Mouse (Mus musculus) limb, embryonic 11.5 days (tissue): ENCODE results near the gene Lpxn. TPM values are rescaled to one million over a fixed set of nuclear protein-coding genes. Genes with fewer than 3 reads are reported as not detected.
A peak's percentile ranks its signal among the peaks of the same experiment; 100 is the strongest.

ENCODE experiments used
- ATAC-seq: fragments of 200-750 bp; cut with Nextera tagmentation; 2 replicates; pipeline ENCODE4 v1.8.0; 2017; ENCODE audit warnings: low read depth; ENCODE audit not compliant: insufficient number of reproducible peaks, low FRiP score, low TSS enrichment
- DNase-seq: peaks from one replicate; pipeline ENCODE4 v3.0.0-alpha.2; 2015; ENCODE audit warnings: low spot score
- H3K27ac ChIP-seq: fragments of 300-500 bp; sonication (generic); replicated peaks from 2 replicates; pipeline ENCODE4 v1.5.1; 2014; ENCODE audit warnings: low read depth, mild to moderate bottlenecking, low read length
- H3K27me3 ChIP-seq: fragments of 300-500 bp; sonication (generic); 2 replicates; pipeline ENCODE4 v1.6.1; 2014; ENCODE audit warnings: mild to moderate bottlenecking, low read length, mixed read lengths; ENCODE audit not compliant: control insufficient read depth, insufficient read depth
- H3K36me3 ChIP-seq: fragments of 300-500 bp; sonication (generic); 2 replicates; pipeline ENCODE4 v1.6.1; 2014; ENCODE audit warnings: mild to moderate bottlenecking, low read length, moderate library complexity, mixed read lengths; ENCODE audit not compliant: control insufficient read depth, insufficient read depth
- H3K4me1 ChIP-seq: fragments of 300-500 bp; sonication (generic); 2 replicates; pipeline ENCODE4 v1.6.1; 2014; ENCODE audit warnings: low read length, mixed read lengths; ENCODE audit not compliant: control insufficient read depth, insufficient read depth
- H3K4me2 ChIP-seq: fragments of 300-500 bp; sonication (generic); 2 replicates; pipeline ENCODE4 v1.6.1; 2014; ENCODE audit warnings: low read depth, mild to moderate bottlenecking, moderate library complexity; ENCODE audit not compliant: severe bottlenecking
- H3K4me3 ChIP-seq: fragments of 300-500 bp; sonication (generic); 2 replicates; pipeline ENCODE4 v1.5.1; 2014; ENCODE audit warnings: low read depth, low read length
- H3K9ac ChIP-seq: fragments of 300-500 bp; sonication (generic); 2 replicates; pipeline ENCODE4 v1.6.1; 2014; ENCODE audit warnings: mild to moderate bottlenecking, low read length
- H3K9me3 ChIP-seq: fragments of 300-500 bp; sonication (generic); 2 replicates; pipeline ENCODE4 v1.6.1; 2016; ENCODE audit warnings: low read length; ENCODE audit not compliant: control insufficient read depth
- WGBS: fragments of 180-500 bp; shearing (Covaris S2); extraction: QIAGEN DNeasy Blood & Tissue Kit; methylation state at CpG from one replicate; pipeline ENCODE4 v1.1.7; 2014; 5-methylcytosine and 5-hydroxymethylcytosine counted together
- polyA plus RNA-seq: library from polyadenylated mRNA; unstranded; fragments of >200 nt; fragmentation: Nextera tagmentation; extraction: Ambion mirVana; gene quantifications from 2 replicates; pipeline ENCODE4 v1.2.1, GENCODE M21; 2014

Gene Lpxn
- polyA plus RNA-seq, 1 experiment from 2014 or later = 1.4 TPM

DNA sequence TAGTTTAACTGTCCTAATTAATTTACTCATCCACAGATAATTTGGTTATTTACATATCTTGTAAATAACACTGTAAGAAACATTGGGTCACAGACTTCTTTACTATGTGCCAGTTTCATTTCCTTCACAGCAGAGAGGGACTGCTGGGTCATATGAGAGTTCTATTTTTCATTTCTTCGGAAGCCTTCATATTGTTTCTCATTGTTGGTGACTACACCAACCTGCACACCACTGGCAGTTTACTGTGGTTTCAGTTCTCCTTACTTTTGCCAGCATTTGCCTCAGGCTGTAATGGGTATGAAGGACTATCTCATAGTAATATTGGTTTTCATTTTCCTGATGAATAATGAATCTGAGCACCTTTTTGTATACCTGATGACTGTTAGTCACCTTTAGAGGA lies 22.5 kb downstream of the Lpxn start:
- H3K4me1 ChIP-seq = no peaks in the 10 kb centered on the region
- no peak overlapping the region for H3K9ac ChIP-seq
- ATAC-seq (no peak), DNase-seq (no peak)
- H3K36me3 ChIP-seq = no peaks in the 10 kb centered on the region
- H3K4me2 ChIP-seq = no peak overlapping the region
- no peaks in the 10 kb centered on the region for H3K9me3 ChIP-seq
- WGBS = 87% methylated on average over 1 of the region's 1 CpGs
- H3K4me3 ChIP-seq = no peak overlapping the region
- H3K27me3 ChIP-seq = no peaks in the 10 kb centered on the region
- H3K27ac ChIP-seq = no peak overlapping the region

DNA sequence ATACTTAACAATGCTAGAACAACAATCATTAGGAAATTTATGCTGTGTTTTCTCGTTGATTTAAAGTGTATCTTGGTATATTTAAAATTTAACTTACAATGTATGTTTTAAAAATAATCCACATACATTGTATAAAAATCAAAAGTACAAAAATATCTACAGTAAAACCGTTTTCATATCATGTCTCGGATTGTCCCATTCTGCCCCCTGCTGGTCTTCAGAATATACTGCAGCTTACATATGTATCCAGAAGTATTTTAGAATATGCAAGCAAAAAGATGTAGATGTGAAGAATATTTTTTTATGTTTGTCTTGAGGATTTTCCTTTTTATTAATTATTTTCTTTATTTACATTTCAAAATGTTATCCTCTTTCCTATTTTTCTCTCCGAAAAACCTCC lies 24.4 kb downstream of the Lpxn start:
- Histone ChIP-seq H3K36me3 (no peaks in the 10 kb centered on the region), H3K4me3 (no peak overlapping the region), H3K9me3 (no peaks in the 10 kb centered on the region), H3K4me2 (no peak overlapping the region), H3K4me1 (no peaks in the 10 kb centered on the region), H3K27ac (no peak overlapping the region), H3K27me3 (no peaks in the 10 kb centered on the region), H3K9ac (no peak overlapping the region)
- no peak for ATAC-seq
- peak; percentile 25 for DNase-seq
- 38% methylated on average over 4 of the region's 4 CpGs for WGBS

DNA sequence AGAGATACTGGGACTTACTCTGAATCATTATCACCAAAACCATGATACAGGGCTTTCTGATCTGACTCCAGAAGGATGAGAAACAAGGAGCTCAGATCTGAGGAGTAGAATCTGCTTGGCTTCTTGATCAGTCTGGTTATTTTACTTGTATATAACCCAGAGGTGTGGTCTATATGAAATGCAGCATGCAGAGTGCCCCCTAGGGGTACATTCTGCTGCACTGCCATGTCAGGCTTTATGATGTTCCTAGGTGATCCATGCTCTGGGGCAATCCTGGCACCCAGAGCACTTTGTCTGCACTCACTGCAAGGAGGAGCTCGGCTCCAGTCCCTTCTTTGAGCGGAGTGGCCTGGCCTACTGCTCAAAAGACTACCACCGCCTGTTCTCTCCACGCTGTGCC lies 28.6 kb downstream of the Lpxn start:
- H3K4me3 ChIP-seq = no peak overlapping the region
- no peaks in the 10 kb centered on the region for H3K27me3 ChIP-seq
- 70% methylated on average over 4 of the region's 4 CpGs for WGBS
- no peaks in the 10 kb centered on the region for H3K36me3 ChIP-seq
- no peak overlapping the region for H3K4me2 ChIP-seq
- DNase-seq = no peak
- no peak overlapping the region for H3K27ac ChIP-seq
- no peaks in the 10 kb centered on the region for H3K9me3 ChIP-seq
- no peaks in the 10 kb centered on the region for H3K4me1 ChIP-seq
- H3K9ac ChIP-seq = no peak overlapping the region
- no peak for ATAC-seq

DNA sequence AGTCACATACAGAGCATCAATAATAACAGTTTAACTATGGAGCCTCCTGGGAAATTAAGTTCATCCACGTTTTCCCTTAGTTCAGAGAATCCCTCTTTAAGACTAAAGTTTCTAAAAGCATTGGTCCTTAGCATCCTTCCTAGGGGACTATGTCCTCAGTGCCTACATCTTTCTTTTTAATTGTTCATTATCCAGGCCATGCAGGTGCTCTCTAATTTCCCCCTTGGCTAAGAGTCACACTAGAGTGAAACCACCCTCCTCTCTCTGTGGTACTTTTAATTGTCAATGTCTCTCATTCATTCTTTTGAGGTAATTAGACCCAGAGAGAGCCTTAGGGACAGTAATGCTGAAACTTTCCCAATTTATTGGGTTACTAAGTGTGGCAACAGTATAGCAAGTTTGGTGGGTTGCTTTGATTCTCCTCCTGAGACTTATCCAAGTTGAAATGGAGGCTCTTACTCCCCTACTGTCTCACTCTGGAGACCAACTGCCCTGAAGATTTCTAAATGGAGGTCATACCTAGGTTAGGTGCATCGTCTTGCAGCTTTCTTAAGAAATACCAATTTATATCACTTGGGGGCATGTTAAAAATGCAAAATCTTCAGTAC lies 34.9 kb downstream of the Lpxn start:
- H3K36me3 ChIP-seq = no peaks in the 10 kb centered on the region
- no peak for ATAC-seq
- no peak for DNase-seq
- no peak overlapping the region for H3K4me3 ChIP-seq
- H3K27me3 ChIP-seq = no peaks in the 10 kb centered on the region
- WGBS = 77% methylated on average over 2 of the region's 2 CpGs
- no peak overlapping the region for H3K27ac ChIP-seq
- H3K9ac ChIP-seq = no peak overlapping the region
- no peaks in the 10 kb centered on the region for H3K4me1 ChIP-seq
- no peak overlapping the region for H3K4me2 ChIP-seq
- H3K9me3 ChIP-seq = no peaks in the 10 kb centered on the region

DNA sequence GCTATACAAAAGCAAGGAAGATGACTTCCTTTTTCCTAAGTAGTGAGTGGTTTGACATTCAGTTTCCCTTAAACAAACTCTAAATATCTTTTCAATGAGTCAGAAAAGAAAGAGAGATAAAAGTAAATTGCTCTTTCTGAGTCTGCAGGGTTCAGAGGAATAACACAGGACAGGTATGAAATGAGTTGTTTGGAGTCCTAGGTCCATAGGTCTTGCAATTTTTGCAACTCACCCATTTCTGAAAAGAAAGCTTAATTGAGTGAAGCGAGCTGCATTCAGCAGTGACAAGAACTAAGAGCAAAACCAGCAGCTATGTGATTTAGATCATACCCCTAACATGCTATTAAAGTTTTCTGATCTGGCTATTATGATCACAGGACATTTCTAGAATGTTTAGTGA lies 35.6 kb downstream of the Lpxn start:
- Histone ChIP-seq H3K4me2 (no peak overlapping the region), H3K27ac (no peak overlapping the region), H3K36me3 (no peaks in the 10 kb centered on the region), H3K9ac (no peak overlapping the region), H3K4me3 (no peak overlapping the region), H3K4me1 (no peaks in the 10 kb centered on the region), H3K27me3 (no peaks in the 10 kb centered on the region), H3K9me3 (no peaks in the 10 kb centered on the region)
- ATAC-seq = no peak
- 74% methylated on average over 1 of the region's 1 CpGs for WGBS
- DNase-seq = no peak

DNA sequence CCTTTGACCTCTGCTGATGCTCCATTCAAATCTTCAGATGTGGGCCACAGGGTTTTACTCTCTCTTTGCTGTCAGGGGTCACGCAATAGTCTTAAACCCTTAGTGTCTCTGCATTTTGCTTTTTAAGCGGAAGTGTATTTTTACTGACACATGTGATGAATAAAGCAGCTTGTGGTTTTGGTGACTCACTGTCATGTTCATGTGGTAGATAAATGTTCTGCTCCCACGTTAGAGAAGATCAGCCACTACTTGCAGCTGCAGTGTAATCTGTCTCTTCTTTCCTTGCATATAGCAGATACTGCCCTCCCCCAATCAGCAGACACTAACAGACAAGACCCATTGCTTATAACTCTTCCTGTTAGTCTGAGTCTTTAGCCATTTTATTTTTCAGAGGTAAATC lies 37.6 kb downstream of the Lpxn start:
- no peak overlapping the region for H3K27ac ChIP-seq
- H3K4me1 ChIP-seq = no peaks in the 10 kb centered on the region
- no peak overlapping the region for H3K4me3 ChIP-seq
- DNase-seq = no peak
- H3K4me2 ChIP-seq = no peak overlapping the region
- no peak for ATAC-seq
- 82% methylated on average over 3 of the region's 3 CpGs for WGBS
- H3K36me3 ChIP-seq = no peaks in the 10 kb centered on the region
- H3K9me3 ChIP-seq = no peaks in the 10 kb centered on the region
- no peaks in the 10 kb centered on the region for H3K27me3 ChIP-seq
- H3K9ac ChIP-seq = no peak overlapping the region

DNA sequence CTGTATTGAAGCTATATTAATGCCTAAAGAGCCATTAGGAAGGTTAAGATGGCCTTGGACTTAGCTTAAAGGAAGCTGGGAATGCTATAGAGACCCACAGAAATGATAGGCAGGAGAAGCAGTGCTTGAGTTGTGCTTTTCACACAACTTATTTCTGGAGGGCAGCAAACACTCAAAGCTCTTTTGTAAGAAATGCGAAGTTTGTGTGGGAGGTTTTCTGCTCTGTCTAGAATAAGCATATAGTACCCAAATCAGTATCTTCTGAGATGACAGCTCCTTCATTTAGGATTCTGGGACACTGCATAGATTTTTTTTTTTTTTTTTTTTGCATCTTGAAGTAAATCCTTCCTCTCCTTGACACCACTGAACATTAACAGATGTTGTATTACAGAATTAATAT lies 42.5 kb downstream of the Lpxn start:
- H3K9me3 ChIP-seq = no peaks in the 10 kb centered on the region
- WGBS = 90% methylated on average over 1 of the region's 1 CpGs
- no peaks in the 10 kb centered on the region for H3K4me1 ChIP-seq
- H3K27me3 ChIP-seq = no peaks in the 10 kb centered on the region
- ATAC-seq (no peak), DNase-seq (no peak)
- no peak overlapping the region for H3K9ac ChIP-seq
- H3K27ac ChIP-seq = no peak overlapping the region
- H3K4me3 ChIP-seq = no peak overlapping the region
- H3K36me3 ChIP-seq = no peaks in the 10 kb centered on the region
- H3K4me2 ChIP-seq = no peak overlapping the region

DNA sequence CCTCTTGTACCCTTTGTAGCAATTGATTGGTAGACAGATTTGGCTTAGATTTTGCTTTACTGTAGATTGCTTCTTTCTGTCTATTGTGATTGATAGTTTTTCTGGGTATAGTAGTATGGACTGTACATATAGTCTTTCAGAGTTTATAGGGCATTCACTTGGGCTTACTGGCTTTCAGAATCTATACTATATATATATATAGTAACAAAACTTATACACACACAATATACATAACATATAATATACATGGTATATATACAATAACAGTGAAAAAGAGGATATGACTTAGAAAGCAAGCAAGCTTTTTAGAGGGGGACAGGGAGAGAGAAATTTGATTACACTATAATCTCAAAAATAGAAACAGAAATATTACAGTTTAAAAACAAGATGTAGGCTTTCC lies 50.4 kb downstream of the Lpxn start, which contains the start of gene Gm5244:
Gm5244 (plus strand) TSS at position 301 of the 400 bp plus-strand sequence.
- H3K4me1 ChIP-seq = no peaks in the 10 kb centered on the region
- no peak within 1 kb of the TSS for H3K4me2 ChIP-seq
- H3K27me3 ChIP-seq = no peaks in the 10 kb centered on the region
- no peak within 1 kb of the TSS for H3K4me3 ChIP-seq
- no peak within 1 kb of the TSS for H3K9ac ChIP-seq
- ATAC-seq (no peak), DNase-seq (no peak)
- no peaks in the 10 kb centered on the region for H3K36me3 ChIP-seq
- no peak within 1 kb of the TSS for H3K27ac ChIP-seq
- H3K9me3 ChIP-seq = no peaks in the 10 kb centered on the region

DNA sequence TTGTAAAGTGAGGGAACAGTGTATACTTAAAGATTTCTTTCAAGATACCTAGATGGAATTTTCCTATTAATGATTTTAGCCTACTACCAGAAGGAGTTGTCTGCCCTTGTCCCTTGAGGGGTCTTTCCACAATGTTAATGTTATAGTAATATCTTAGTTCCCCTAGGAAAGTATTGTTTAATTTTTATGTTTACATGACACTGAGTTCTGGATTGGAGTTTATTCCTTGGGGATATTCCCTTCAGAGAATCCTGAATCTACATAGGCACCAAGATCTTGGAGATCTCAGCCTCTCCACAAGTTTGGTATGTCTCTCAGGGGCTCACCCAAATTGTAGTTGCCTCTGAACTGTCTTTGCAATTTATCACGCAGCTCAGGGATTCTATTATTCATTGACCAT lies 61.0 kb downstream of the Lpxn start, which contains the start of gene Olfr1444:
Olfr1444 (plus strand) TSS at position 301 of the 400 bp plus-strand sequence.
- Histone ChIP-seq H3K9me3 (no peaks in the 10 kb centered on the region), H3K4me1 (no peaks in the 10 kb centered on the region), H3K4me3 (no peak within 1 kb of the TSS), H3K27ac (no peak within 1 kb of the TSS), H3K36me3 (no peaks in the 10 kb centered on the region), H3K4me2 (no peak within 1 kb of the TSS), H3K27me3 (no peaks in the 10 kb centered on the region), H3K9ac (no peak within 1 kb of the TSS)
- WGBS = 57% methylated on average over 1 of the region's 1 CpGs
- DNase-seq (no peak), ATAC-seq (no peak)
